Mouse (Mus musculus) gastrocnemius, adult 18-20 months (tissue): ENCODE results near the gene Prl3d1. TPM values are rescaled to one million over a fixed set of nuclear protein-coding genes. Genes with fewer than 3 reads are reported as not detected.
"Not testable (repeated sequence)": the region's sequence is repeated elsewhere in the genome, so short reads cannot be mapped to it uniquely, and the experiment has no call there.

ENCODE experiments used
- DNase-seq: peaks from one replicate; pipeline ENCODE4 v3.0.0; 2021; ENCODE audit warnings: low spot score
- long read RNA-seq, 2 experiments: library from polyadenylated mRNA; stranded (forward); transcript quantifications; one replicate each; pipeline ENCODE4 v2.0.0; 2021
- total RNA-seq, 2 experiments: library from RNA; stranded (reverse); gene quantifications; 2 replicates each; pipeline ENCODE4 v1.2.3; 2021

Gene Prl3d1
- total RNA-seq = not detected
- long read RNA-seq, experiment 1 = 0 reads
- long read RNA-seq, experiment 2 = 0 reads

- DNase-seq = not testable (repeated sequence)
Observed at GRCm38 (mm10) chr13:27093890-27094289, at the start of gene Prl3d1. Gene Prl3d1 (plus strand): TSS chr13:27094190.

DNA sequence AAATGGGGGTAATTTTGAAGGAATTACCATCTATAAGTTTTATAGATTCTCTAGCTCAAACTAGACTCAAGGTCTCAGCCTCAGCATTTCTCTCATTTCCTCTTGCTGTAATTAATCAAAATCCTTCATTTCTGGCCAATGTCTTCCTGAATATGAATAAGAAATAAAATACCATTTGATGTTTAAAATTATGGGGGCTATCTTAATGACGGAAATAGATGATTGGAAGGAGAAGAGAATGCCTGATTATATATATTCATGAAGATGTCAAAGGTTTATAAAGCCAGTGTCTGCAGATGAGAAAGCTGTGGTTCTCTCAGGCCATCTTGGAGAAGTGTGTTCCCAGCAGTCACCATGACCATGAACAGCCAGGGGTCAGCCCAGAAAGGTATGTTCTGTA is 36.7 kb upstream of the Prl3d1 start, which contains the start of gene Prl:
Gene Prl, plus strand, starts transcription at position 301 of the 400 bp plus-strand sequence.
- DNase-seq = no peak

- no peak for DNase-seq
Observed at GRCm38 (mm10) chr13:27059177-27059576, 34.8 kb upstream of the Prl3d1 start.

GRCm38 (mm10) chr13:27121398-27121797 is 27.4 kb downstream of the Prl3d1 start, which contains the start of gene Prl3d2:
Gene Prl3d2 (plus strand): TSS chr13:27121698.
- DNase-seq = not testable (repeated sequence)

DNA sequence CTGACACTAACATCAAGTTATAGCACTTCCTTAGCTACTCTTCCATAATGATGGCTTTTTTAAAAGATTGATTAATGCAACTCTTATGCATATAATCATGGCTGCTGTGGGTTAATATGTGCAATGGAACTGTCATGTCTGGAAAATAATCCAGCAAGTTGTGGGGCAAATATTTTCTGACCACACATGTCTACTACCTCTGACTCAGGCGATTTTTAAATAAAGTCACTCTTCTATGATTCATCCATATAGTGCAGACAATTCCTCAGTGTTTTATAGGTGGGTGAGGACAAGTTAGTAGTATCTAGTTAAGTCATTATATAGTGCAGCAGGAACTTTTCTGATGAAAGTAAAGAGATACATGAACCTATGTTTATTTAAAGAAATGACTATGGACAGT is 54.3 kb downstream of the Prl3d1 start:
- no peak for DNase-seq

Other genes with a start within 250 kb of the Prl3d1 start
- not detected for gene Prl, start 36.6 kb upstream of the Prl3d1 start, total RNA-seq
- gene Prl3d2, start 27.5 kb downstream of the Prl3d1 start, total RNA-seq = not detected
- not detected for gene Prl3d3, start 62.6 kb downstream of the Prl3d1 start, total RNA-seq
- gene Prl3c1, start 102.5 kb downstream of the Prl3d1 start, total RNA-seq = not detected
- gene Prl3b1, start 147.7 kb downstream of the Prl3d1 start, total RNA-seq = not detected
- gene Prl3a1, start 165.2 kb downstream of the Prl3d1 start, total RNA-seq = not detected
- not detected for gene Prl6a1, start 218.4 kb downstream of the Prl3d1 start, total RNA-seq